Comparison of ENCODE assay signal across 10 mouse cellular contexts in genomic region chr2:135029700-135030099, GRCm38 (mm10).
DNase-seq lines count a peak whose midpoint lies in the region; ATAC-seq and TF ChIP-seq lines count a peak whose summit lies in the region.
"Had no signal": no experiment of that assay in that cellular context is flagged by ENCODE, and none has a peak within 500 bp of the region (broad histone marks: within the 10 kb centered on the region; RNA-seq: fewer than 3 reads in every experiment).

No protein-coding gene starts in this region.

- peak; percentile 82 for ATAC-seq in intestine, embryonic 14.5 days (replicated peaks; ENCODE audit: low FRiP score, low TSS enrichment, low read depth)
- no peak for ATAC-seq in intestine, postnatal 0 days
- peak; percentile 63 for ATAC-seq in forebrain, embryonic 13.5 days
- peak; percentile 38; the same call in 1 of the 2 replicates for ATAC-seq in midbrain, embryonic 11.5 days (ENCODE audit: low FRiP score)

- WGBS in intestine, embryonic 14.5 days = 27% methylated on average over 6 of the region's 6 CpGs
- WGBS in intestine, postnatal 0 days = 37% methylated on average over 6 of the region's 6 CpGs
- 20% methylated on average over 6 of the region's 6 CpGs for WGBS in forebrain, embryonic 13.5 days
- WGBS in midbrain, embryonic 11.5 days = 40% methylated on average over 6 of the region's 6 CpGs

- 0 out of 2 replicates have a peak overlapping the region, but pooled peaks have one; percentile 18 for H3K27ac ChIP-seq in intestine, embryonic 14.5 days (ENCODE audit: low read depth)
- H3K27ac ChIP-seq in intestine, postnatal 0 days (ENCODE audit: low read depth, low read length) = no peak overlapping the region
- peak overlapping the region; percentile 44; the same call in 1 of the 2 replicates for H3K27ac ChIP-seq in forebrain, embryonic 13.5 days
- H3K27ac ChIP-seq in midbrain, embryonic 11.5 days (ENCODE audit: low read depth, low read length) = no peak overlapping the region
- H3K27ac ChIP-seq: liver, embryonic 15.5 days had no signal

- H3K4me3 ChIP-seq in intestine, embryonic 14.5 days (ENCODE audit: low read depth, low read length) = no peak overlapping the region
- H3K4me3 ChIP-seq in intestine, postnatal 0 days (ENCODE audit: low read depth, low read length) = no peak overlapping the region
- H3K4me3 ChIP-seq in forebrain, embryonic 13.5 days = peak overlapping the region; percentile 7; the same call in 1 of the 2 replicates
- H3K4me3 ChIP-seq in midbrain, embryonic 11.5 days (ENCODE audit: low read depth, low read length) = no peak overlapping the region
- H3K4me3 ChIP-seq: liver, embryonic 15.5 days had no signal

- H3K27me3 ChIP-seq in intestine, embryonic 14.5 days (replicated peaks; ENCODE audit: control insufficient read depth, insufficient read depth, low read length) = no peaks in the 10 kb centered on the region
- H3K27me3 ChIP-seq in intestine, postnatal 0 days (replicated peaks; ENCODE audit: control insufficient read depth, insufficient read depth, low read length) = no peaks in the 10 kb centered on the region
- H3K27me3 ChIP-seq in forebrain, embryonic 13.5 days = no peaks in the 10 kb centered on the region
- no peaks in the 10 kb centered on the region for H3K27me3 ChIP-seq in midbrain, embryonic 11.5 days (ENCODE audit: control insufficient read depth, insufficient read depth, low read length)
- H3K27me3 ChIP-seq: liver, embryonic 15.5 days had no signal

- 0 out of 2 replicates have a peak overlapping the region, but pooled peaks have one; percentile 12 for H3K4me2 ChIP-seq in intestine, embryonic 14.5 days (ENCODE audit: low read length)
- no peak overlapping the region for H3K4me2 ChIP-seq in intestine, postnatal 0 days (replicated peaks; ENCODE audit: low read depth)
- peak overlapping the region; percentile 42 for H3K4me2 ChIP-seq in forebrain, embryonic 13.5 days
- H3K4me2 ChIP-seq in midbrain, embryonic 11.5 days = peak overlapping the region; percentile 19; the same call in 1 of the 2 replicates
- H3K4me2 ChIP-seq: liver, embryonic 15.5 days had no signal

- H3K9me3 ChIP-seq in intestine, embryonic 14.5 days (ENCODE audit: control insufficient read depth, low read length) = no peaks in the 10 kb centered on the region
- no peaks in the 10 kb centered on the region for H3K9me3 ChIP-seq in intestine, postnatal 0 days (ENCODE audit: control insufficient read depth)
- H3K9me3 ChIP-seq in forebrain, embryonic 13.5 days (replicated peaks) = no peaks in the 10 kb centered on the region
- no peaks in the 10 kb centered on the region for H3K9me3 ChIP-seq in midbrain, embryonic 11.5 days (ENCODE audit: control insufficient read depth, low read length)
- H3K9me3 ChIP-seq: liver, embryonic 15.5 days had no signal

- no peak overlapping the region for H3K9ac ChIP-seq in intestine, embryonic 14.5 days (ENCODE audit: low read length)
- H3K9ac ChIP-seq in intestine, postnatal 0 days (ENCODE audit: low read depth, low read length) = no peak overlapping the region
- H3K9ac ChIP-seq in forebrain, embryonic 13.5 days = 0 out of 2 replicates have a peak overlapping the region, but pooled peaks have one; percentile 30
- H3K9ac ChIP-seq in midbrain, embryonic 11.5 days (ENCODE audit: low read length) = peak overlapping the region; percentile 16; the same call in 1 of the 2 replicates
- H3K9ac ChIP-seq: liver, embryonic 15.5 days had no signal

- TF ChIP-seq CTCF in intestine, postnatal 0 days (IDR thresholded peaks at IDR 0.05; ENCODE audit: low read depth) = no peak

- peak; percentile 59 for DNase-seq in intestine, embryonic 14.5 days (ENCODE audit: low spot score)
- peak; percentile 62 to 69 for DNase-seq in cerebellum, postnatal 10 days
- DNase-seq in midbrain, embryonic 11.5 days (ENCODE audit: low spot score, missing footprints) = no peak
- no peak for DNase-seq in adrenal gland, postnatal 36 days
- DNase-seq in gastrocnemius, adult 8-10 months (ENCODE audit: low spot score in 2 of 2) = no peak
- no peak for DNase-seq in urinary bladder, postnatal 4 days (ENCODE audit: low spot score in 2 of 2)
- DNase-seq: thymus, postnatal 25 days had no signal

- H3K36me3 ChIP-seq in intestine, embryonic 14.5 days (ENCODE audit: control insufficient read depth, insufficient read depth, low read length) = no peaks in the 10 kb centered on the region
- H3K36me3 ChIP-seq in intestine, postnatal 0 days (ENCODE audit: control insufficient read depth, insufficient read depth) = no peaks in the 10 kb centered on the region
- H3K36me3 ChIP-seq in forebrain, embryonic 13.5 days (ENCODE audit: poor library complexity, severe bottlenecking) = no peaks in the 10 kb centered on the region
- H3K36me3 ChIP-seq in midbrain, embryonic 11.5 days (ENCODE audit: control insufficient read depth, insufficient read depth, low read length) = no peaks in the 10 kb centered on the region
- H3K36me3 ChIP-seq: liver, embryonic 15.5 days had no signal

- H3K4me1 ChIP-seq in intestine, embryonic 14.5 days (replicated peaks; ENCODE audit: control insufficient read depth, insufficient read depth, low read length) = peaks cover 8% of the 10 kb centered on the region; the same call in 1 of the 2 replicates
- H3K4me1 ChIP-seq in intestine, postnatal 0 days (replicated peaks; ENCODE audit: control insufficient read depth, insufficient read depth, low read length) = no peaks in the 10 kb centered on the region
- H3K4me1 ChIP-seq in forebrain, embryonic 13.5 days = peaks cover 10% of the 10 kb centered on the region
- H3K4me1 ChIP-seq in midbrain, embryonic 11.5 days (ENCODE audit: control insufficient read depth, insufficient read depth, low read length) = peaks cover 2% of the 10 kb centered on the region
- H3K4me1 ChIP-seq: liver, embryonic 15.5 days had no signal

Comparison
In these comparisons a context has a peak if more than half of its experiments do, and no peak if none do; other contexts are left out.
1. H3K27ac ChIP-seq: peak in intestine, embryonic 14.5 days (single experiment) and forebrain, embryonic 13.5 days (single experiment); none in intestine, postnatal 0 days (single experiment) and midbrain, embryonic 11.5 days (single experiment).
2. DNase-seq: peak in intestine, embryonic 14.5 days (single experiment) and cerebellum, postnatal 10 days (2 of 2); none in midbrain, embryonic 11.5 days (single experiment), adrenal gland, postnatal 36 days (0 of 2), gastrocnemius, adult 8-10 months (0 of 2) and urinary bladder, postnatal 4 days (0 of 2).
3. H3K9ac ChIP-seq: peak in forebrain, embryonic 13.5 days (single experiment) and midbrain, embryonic 11.5 days (single experiment); none in intestine, embryonic 14.5 days (single experiment) and intestine, postnatal 0 days (single experiment).